Mouse (Mus musculus): Measurements from ENCODE around the gene Krt10.
A peak's percentile ranks its signal among the peaks of the same experiment; 100 is the strongest.

The Krt10 gene

DNA sequence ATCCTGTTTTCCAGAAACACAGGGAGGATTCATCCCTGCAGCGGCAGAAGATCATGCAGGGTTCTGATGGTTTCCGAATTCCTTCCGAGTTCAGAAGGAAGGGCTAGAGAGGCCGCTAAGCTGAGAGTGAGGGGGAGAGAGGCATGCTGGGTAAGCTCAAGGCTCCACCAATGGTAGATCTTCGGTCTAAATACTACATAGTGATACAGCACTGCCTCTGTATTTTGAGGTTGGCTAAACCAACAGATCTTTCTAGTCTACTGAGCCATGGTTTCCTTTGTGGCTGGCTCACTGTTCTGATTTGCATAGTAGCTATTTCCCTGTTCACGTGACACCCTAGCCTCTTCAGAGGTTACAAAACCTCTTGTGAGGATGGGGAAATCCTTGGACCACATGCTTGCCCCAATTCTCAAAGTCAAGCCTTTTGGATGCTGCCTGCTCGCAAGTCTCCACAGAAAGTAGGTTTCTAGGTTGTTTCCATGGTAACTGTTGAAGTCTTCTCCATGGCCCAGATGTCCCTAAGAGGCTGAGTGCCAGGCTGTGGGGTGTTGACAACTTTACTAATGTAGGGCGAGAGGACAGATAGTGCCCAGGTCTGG lies 19.2 kb downstream of the Krt10 start:
- DNase-seq (ENCODE audit: low spot score), result no peak

DNA sequence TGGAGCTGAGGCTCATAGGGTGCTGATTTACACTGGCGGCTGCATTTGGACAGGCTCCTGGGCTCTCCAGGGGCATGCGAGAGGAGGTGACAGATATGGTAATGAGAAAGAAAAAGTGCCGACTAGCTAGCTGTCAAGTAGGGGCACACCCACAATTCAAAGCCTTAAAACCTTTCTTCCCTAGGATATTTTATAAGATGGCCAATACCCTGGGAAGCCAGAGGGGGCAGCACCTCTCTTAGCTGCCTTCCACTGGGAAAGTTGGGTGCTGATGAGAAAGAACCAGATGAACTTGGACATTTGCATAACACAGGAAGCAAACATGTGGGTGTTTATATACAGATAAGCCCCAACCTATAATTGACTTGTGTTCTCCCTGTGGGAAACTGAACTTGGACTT lies 19.9 kb downstream of the Krt10 start:
- no peak for DNase-seq (ENCODE audit: low spot score)

DNA sequence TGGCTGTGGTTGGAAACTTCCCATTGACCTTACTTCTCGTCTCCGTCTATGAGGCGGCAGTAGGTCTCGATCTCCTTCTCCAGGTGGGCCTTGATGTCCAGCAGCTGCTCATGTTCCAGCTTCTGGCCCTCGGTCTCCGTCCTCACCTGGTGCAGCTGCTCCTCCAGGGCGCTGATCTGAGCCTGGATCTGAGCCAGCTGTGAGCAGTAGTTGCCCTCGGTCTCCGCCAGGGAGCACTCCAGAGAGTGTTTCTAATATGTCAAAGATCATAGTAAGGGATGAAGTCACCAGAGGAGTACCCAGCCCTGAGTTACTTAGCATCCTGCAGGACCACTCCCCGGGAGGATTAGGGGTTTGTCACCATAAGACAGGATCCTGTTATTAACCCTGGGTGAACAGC lies 22.4 kb downstream of the Krt10 start:
- DNase-seq (ENCODE audit: low spot score), result peak; percentile 15

DNA sequence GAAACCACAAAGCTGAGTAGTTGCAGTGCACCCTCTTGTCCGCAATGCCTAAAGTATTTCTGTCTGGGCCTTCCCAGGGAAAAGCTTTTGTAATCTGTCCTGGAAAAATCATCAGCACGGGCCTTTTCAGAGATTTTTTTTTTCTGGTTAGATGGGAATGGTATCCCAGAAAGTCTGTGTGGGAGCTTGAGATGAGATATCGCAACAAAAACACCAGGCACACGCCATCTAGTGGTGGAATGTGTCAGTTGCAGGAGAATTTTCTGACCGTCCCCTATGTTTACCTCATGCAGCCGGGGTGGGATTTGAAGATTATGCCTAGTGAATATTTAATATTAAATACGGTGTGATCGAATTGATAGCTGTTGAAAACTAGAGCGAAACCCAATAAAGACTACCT lies 24.8 kb downstream of the Krt10 start:
- peak; percentile 19 for DNase-seq (ENCODE audit: low spot score)

DNA sequence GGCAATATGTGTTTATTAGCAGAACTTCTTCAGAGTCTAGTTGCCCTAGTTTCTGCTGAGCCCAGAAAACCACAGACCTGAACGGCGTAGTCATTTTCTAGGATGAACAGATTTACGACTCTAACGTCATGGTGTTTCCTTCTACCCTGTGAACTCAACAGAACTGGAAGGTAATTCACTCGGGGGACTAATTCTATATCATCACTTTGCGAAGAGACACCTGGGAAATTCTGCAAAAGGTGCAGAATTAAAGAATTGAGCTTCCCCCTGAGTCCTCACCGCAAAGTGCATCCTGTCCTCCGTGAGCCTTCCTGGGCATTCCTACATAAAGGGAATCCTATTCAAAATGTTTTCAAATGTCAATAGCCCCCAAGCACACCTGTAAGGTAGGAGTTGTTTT lies 27.7 kb downstream of the Krt10 start:
- no peak for DNase-seq (ENCODE audit: low spot score)

DNA sequence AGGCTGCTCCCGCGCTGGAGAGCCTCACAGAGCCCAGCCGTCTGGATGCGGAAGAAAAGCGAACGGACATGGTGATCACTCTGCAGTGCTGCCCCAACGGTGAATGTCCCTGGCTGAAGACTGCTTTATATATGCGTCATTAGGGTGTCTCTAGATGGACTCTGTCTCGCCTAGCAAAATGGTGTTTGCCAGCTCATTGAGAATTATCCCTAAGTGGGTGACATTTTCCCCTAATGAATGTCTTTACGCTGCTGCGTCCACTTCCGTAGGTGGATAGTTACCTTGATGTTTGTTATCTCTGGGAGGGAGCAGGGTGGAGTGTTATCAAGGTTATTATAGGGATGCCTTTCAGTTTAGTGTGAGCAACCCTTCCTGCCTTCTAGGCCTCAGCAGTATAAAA lies 38.2 kb downstream of the Krt10 start, which contains the start of gene Krt27:
Gene Krt27 (minus strand): TSS at position 101 of the 400 bp plus-strand sequence.
- no peak for DNase-seq (ENCODE audit: low spot score)

DNA sequence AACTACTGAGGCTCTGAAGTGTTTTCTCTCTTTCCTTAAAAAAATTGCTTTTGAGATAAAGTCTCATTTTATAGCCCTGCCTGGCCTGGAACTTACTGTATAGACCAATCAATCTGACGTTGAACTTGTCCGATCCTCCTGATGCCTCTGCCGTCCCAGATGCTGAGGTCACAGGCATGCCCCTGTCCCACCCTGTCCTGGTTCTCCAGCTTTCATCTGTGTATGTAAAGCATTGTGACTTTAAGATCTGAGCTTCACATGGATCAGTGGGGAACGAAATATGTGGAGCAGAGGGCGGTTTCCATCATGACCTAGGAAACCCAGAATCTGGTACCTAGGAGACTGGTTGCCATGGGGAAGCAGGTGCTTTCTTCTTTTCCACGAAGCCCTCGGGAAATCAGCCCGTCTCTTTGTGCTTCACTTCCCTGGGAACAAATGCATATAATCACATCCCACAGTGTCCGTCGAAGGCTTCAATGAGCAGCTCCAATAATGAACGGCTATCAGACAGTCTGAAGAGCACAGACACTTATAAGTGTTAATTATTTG lies 49.8 kb downstream of the Krt10 start:
- DNase-seq (ENCODE audit: low spot score), result no peak

DNA sequence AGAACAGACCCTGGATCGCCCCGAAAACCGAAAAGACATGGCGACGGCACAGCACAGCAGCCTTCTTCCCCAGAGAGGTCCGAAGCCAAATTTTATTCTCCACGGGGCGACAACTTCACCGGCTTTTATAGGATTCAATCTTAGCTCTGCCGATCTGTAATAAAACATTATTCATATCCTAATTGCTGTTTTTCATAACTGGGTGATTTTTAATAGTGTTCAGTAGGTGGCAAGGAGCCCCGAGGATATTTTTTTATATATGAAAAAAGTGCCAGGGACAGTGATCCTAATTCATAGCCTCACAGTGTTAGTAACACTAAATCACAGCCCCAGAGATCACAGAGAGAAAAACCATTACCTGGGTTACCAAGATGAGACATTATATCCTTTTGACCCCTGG lies 51.3 kb downstream of the Krt10 start, which contains the start of gene Krt26:
Gene Krt26 (minus strand): TSS at position 101 of the 400 bp plus-strand sequence.
- DNase-seq (ENCODE audit: low spot score), result no peak

Data from ovary, postnatal 14 days (tissue).